Mouse (Mus musculus) heart, adult 18-20 months (tissue): Measurements from ENCODE around the gene Hoxb9. TPM values are rescaled to one million over a fixed set of nuclear protein-coding genes. Genes with fewer than 3 reads are reported as not detected.

ENCODE experiments used
- DNase-seq, 2 experiments: peaks; one replicate each; pipeline ENCODE4 v3.0.0; 2021 to 2022; ENCODE audit warnings: mixed read lengths in 1 of 2
- total RNA-seq, 2 experiments: library from RNA; stranded (reverse); gene quantifications; 2 replicates each; pipeline ENCODE4 v1.2.3; 2021

The Hoxb9 gene
- total RNA-seq, 2 experiments from 2014 or later, result not detected

- DNase-seq, result peak in 1 of 2 experiments; percentile 35
Observed at GRCm38 (mm10) chr11:96298895-96299667, 27.8 kb downstream of the Hoxb9 start.

- no peak for DNase-seq
Observed at GRCm38 (mm10) chr11:96299781-96300180, 28.5 kb downstream of the Hoxb9 start.

GRCm38 (mm10) chr11:96300354-96301063 lies 29.3 kb downstream of the Hoxb9 start:
- DNase-seq, result no peak

- DNase-seq, result no peak
Observed at GRCm38 (mm10) chr11:96301064-96301431, 29.8 kb downstream of the Hoxb9 start.

GRCm38 (mm10) chr11:96301837-96302236 lies 30.6 kb downstream of the Hoxb9 start:
- peak in 1 of 2 experiments; percentile 23 for DNase-seq

GRCm38 (mm10) chr11:96302381-96303150 lies 31.3 kb downstream of the Hoxb9 start:
- no peak for DNase-seq

GRCm38 (mm10) chr11:96303151-96304099 lies 32.2 kb downstream of the Hoxb9 start, which contains the start of gene Hoxb5:
TSS of gene Hoxb5 (plus strand) at chr11:96303336.
- DNase-seq, result peak; percentile 52 to 72

- DNase-seq, result no peak
Observed at GRCm38 (mm10) chr11:96304381-96305195, 33.3 kb downstream of the Hoxb9 start.

- no peak for DNase-seq
Observed at GRCm38 (mm10) chr11:96305505-96306182, 34.4 kb downstream of the Hoxb9 start.

- no peak for DNase-seq
Observed at GRCm38 (mm10) chr11:96306183-96306907, 35.1 kb downstream of the Hoxb9 start.

GRCm38 (mm10) chr11:96306908-96307269 lies 35.6 kb downstream of the Hoxb9 start:
- no peak for DNase-seq

- DNase-seq, result no peak
Observed at GRCm38 (mm10) chr11:96308763-96309162, 37.5 kb downstream of the Hoxb9 start.

- DNase-seq, result no peak
Observed at GRCm38 (mm10) chr11:96309288-96309687, 38.0 kb downstream of the Hoxb9 start.

- no peak for DNase-seq
Observed at GRCm38 (mm10) chr11:96310183-96310938, 39.1 kb downstream of the Hoxb9 start.

GRCm38 (mm10) chr11:96311097-96311496 lies 39.8 kb downstream of the Hoxb9 start:
- DNase-seq, result no peak

GRCm38 (mm10) chr11:96311520-96312417 lies 40.5 kb downstream of the Hoxb9 start:
- DNase-seq, result peak; percentile 59 to 63

- DNase-seq, result no peak
Observed at GRCm38 (mm10) chr11:96313134-96313533, 41.9 kb downstream of the Hoxb9 start.
